Mouse (Mus musculus): ENCODE results near the gene Zswim8.

Gene Zswim8

GRCm38 (mm10) chr14:20674064-20674833, 33.1 kb upstream of the Zswim8 start, which contains the start of gene Sec24c:
Sec24c (plus strand) TSS chr14:20674308.
- peak; percentile 99 for DNase-seq (ENCODE audit: low read depth, low spot score)
- peaks cover 2% of the 10 kb centered on the region for H3K36me3 ChIP-seq (ENCODE audit: control insufficient read depth, insufficient read depth, low read length, poor library complexity, severe bottlenecking)
- no peaks in the 10 kb centered on the region for H3K27me3 ChIP-seq (ENCODE audit: control insufficient read depth, insufficient read depth, low read length, poor library complexity, severe bottlenecking)

GRCm38 (mm10) chr14:20677906-20678305, 29.4 kb upstream of the Zswim8 start:
- no peaks in the 10 kb centered on the region for H3K27me3 ChIP-seq (ENCODE audit: control insufficient read depth, insufficient read depth, low read length, poor library complexity, severe bottlenecking)
- peaks cover 16% of the 10 kb centered on the region for H3K36me3 ChIP-seq (ENCODE audit: control insufficient read depth, insufficient read depth, low read length, poor library complexity, severe bottlenecking)
- no peak for DNase-seq (ENCODE audit: low read depth, low spot score)

GRCm38 (mm10) chr14:20681742-20682141, 25.6 kb upstream of the Zswim8 start:
- no peak for DNase-seq (ENCODE audit: low read depth, low spot score)
- Histone ChIP-seq H3K36me3 (ENCODE audit: control insufficient read depth, insufficient read depth, low read length, poor library complexity, severe bottlenecking) (peaks cover 29% of the 10 kb centered on the region), H3K27me3 (ENCODE audit: control insufficient read depth, insufficient read depth, low read length, poor library complexity, severe bottlenecking) (no peaks in the 10 kb centered on the region)

DNA sequence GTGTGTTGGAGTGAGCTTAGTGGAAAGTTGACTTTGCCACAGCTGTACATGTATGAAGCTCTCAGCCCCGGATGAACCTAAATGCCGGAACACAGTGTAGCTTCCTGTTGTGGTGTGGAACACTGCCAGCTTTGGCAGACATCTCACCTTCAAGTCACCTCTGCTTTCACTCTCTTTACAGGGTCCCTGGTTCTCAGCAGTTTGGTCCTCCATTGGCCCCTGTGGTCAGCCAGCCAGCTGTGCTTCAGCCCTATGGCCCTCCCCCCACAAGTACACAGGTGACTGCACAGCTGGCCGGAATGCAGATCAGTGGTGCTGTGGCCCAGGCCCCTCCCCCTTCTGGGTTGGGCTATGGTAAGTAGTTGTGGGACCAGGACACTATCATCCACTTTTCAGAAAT, 24.9 kb upstream of the Zswim8 start:
- DNase-seq (ENCODE audit: low read depth, low spot score): peak; percentile 72
- Histone ChIP-seq H3K36me3 (ENCODE audit: control insufficient read depth, insufficient read depth, low read length, poor library complexity, severe bottlenecking) (peaks cover 34% of the 10 kb centered on the region), H3K27me3 (ENCODE audit: control insufficient read depth, insufficient read depth, low read length, poor library complexity, severe bottlenecking) (no peaks in the 10 kb centered on the region)

DNA sequence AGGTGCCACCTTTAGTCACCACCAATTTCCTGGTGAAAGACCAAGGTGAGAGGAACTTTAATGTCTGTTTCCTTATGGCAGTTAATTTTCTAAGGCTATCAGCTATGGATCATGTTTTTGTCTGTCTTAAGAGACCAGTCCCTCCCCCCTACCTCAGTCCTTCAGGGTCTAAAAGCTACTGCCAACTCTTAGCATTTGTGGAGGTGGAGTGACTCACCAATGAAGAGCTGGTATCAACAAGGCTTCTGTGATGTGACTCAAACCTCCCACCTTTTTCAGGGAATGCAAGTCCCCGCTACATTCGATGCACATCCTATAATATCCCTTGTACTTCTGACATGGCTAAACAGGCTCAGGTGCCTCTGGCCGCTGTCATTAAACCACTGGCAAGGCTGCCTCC, 20.8 kb upstream of the Zswim8 start:
- no peak for DNase-seq (ENCODE audit: low read depth, low spot score)
- Histone ChIP-seq H3K36me3 (ENCODE audit: control insufficient read depth, insufficient read depth, low read length, poor library complexity, severe bottlenecking) (peaks cover 32% of the 10 kb centered on the region), H3K27me3 (ENCODE audit: control insufficient read depth, insufficient read depth, low read length, poor library complexity, severe bottlenecking) (no peaks in the 10 kb centered on the region)

DNA sequence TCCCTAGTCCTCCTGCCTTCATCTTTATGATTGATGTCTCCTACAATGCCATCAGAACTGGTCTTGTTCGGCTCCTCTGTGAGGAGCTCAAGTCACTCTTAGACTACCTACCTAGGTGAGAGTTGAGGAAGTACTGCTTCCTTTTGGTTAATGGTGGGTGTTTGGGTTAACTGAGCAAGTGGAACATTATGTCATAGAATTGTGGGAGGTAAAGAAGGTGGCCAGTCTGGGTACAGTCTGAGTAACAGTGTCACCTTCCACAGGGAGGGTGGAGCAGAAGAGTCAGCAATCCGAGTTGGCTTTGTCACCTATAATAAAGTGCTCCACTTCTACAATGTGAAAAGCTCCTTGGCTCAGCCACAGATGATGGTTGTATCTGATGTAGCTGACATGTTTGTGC, 18.3 kb upstream of the Zswim8 start:
- peaks cover 27% of the 10 kb centered on the region for H3K36me3 ChIP-seq (ENCODE audit: control insufficient read depth, insufficient read depth, low read length, poor library complexity, severe bottlenecking)
- no peaks in the 10 kb centered on the region for H3K27me3 ChIP-seq (ENCODE audit: control insufficient read depth, insufficient read depth, low read length, poor library complexity, severe bottlenecking)
- DNase-seq (ENCODE audit: low read depth, low spot score): peak; percentile 24

GRCm38 (mm10) chr14:20691772-20692171, 15.6 kb upstream of the Zswim8 start:
- H3K36me3 ChIP-seq (ENCODE audit: control insufficient read depth, insufficient read depth, low read length, poor library complexity, severe bottlenecking): peaks cover 21% of the 10 kb centered on the region
- H3K27me3 ChIP-seq (ENCODE audit: control insufficient read depth, insufficient read depth, low read length, poor library complexity, severe bottlenecking): no peaks in the 10 kb centered on the region
- no peak for DNase-seq (ENCODE audit: low read depth, low spot score)

- Histone ChIP-seq H3K27me3 (ENCODE audit: control insufficient read depth, insufficient read depth, low read length, poor library complexity, severe bottlenecking) (no peaks in the 10 kb centered on the region), H3K36me3 (ENCODE audit: control insufficient read depth, insufficient read depth, low read length, poor library complexity, severe bottlenecking) (peaks cover 16% of the 10 kb centered on the region)
- DNase-seq (ENCODE audit: low read depth, low spot score): no peak
Measured at GRCm38 (mm10) chr14:20693589-20694101, 13.7 kb upstream of the Zswim8 start.

DNA sequence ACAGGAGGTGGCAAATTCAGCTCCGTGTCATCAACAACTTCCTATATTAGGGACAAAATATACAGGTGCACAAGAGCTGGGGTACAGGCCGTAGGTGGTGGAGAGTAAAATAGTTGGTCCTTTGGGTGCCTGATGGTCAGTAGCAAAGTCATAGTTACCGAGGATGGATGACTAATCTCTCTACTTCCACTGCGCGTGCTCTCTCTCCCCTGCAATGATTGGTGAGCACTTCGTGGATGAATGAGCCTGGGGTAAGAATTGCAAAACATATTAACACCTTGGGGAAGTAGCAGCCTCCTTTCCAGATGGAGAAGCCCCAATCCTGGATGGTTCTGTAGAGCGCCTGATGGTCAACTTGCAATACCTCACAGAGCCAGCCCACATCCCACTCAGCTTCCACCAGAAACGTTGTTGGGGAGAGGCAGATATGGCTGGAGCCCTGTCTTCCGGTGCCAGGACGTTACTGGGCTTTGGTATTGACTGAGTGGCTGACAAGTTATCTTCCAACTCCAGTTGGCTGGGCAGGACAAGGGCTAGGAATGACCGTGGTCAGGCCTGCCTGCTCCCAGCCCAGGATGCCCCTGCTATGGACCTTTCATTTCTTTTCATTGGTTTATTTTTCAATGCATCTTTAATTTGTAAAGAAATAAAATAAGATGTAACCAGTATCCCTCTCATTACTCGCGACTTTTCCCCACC, 13.0 kb upstream of the Zswim8 start:
- peak; percentile 21 for DNase-seq (ENCODE audit: low read depth, low spot score)
- Histone ChIP-seq H3K36me3 (ENCODE audit: control insufficient read depth, insufficient read depth, low read length, poor library complexity, severe bottlenecking) (peaks cover 14% of the 10 kb centered on the region), H3K27me3 (ENCODE audit: control insufficient read depth, insufficient read depth, low read length, poor library complexity, severe bottlenecking) (no peaks in the 10 kb centered on the region)

GRCm38 (mm10) chr14:20694884-20695760, 12.2 kb upstream of the Zswim8 start, which contains the start of gene Fut11:
Fut11 (plus strand) TSS chr14:20694968.
- peak; percentile 85 for DNase-seq (ENCODE audit: low read depth, low spot score)
- no peaks in the 10 kb centered on the region for H3K27me3 ChIP-seq (ENCODE audit: control insufficient read depth, insufficient read depth, low read length, poor library complexity, severe bottlenecking)
- H3K36me3 ChIP-seq (ENCODE audit: control insufficient read depth, insufficient read depth, low read length, poor library complexity, severe bottlenecking): peaks cover 12% of the 10 kb centered on the region

- Histone ChIP-seq H3K27me3 (ENCODE audit: control insufficient read depth, insufficient read depth, low read length, poor library complexity, severe bottlenecking) (no peaks in the 10 kb centered on the region), H3K36me3 (ENCODE audit: control insufficient read depth, insufficient read depth, low read length, poor library complexity, severe bottlenecking) (peaks cover 9% of the 10 kb centered on the region)
- no peak for DNase-seq (ENCODE audit: low read depth, low spot score)
Measured at GRCm38 (mm10) chr14:20695761-20696520, 11.4 kb upstream of the Zswim8 start.

DNA sequence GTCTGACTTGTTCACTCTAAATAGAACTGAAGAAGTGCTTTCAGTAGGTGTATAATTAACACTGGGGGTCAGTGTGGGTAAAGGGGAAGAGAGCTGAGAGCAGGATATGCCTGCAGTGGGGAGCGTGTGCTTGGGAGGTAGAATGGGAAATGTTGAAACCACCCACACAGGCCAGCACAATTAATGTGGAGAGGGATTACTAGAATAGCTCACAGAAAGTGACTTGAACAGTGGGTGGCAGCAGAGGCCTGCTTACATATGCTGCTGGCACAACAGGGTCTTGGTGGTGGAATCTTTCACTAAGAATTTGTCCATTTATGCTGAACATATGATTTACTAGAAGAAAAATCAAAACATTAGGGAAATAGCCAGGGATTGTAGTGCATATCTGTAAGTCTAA, 10.4 kb upstream of the Zswim8 start:
- Histone ChIP-seq H3K27me3 (ENCODE audit: control insufficient read depth, insufficient read depth, low read length, poor library complexity, severe bottlenecking) (no peaks in the 10 kb centered on the region), H3K36me3 (ENCODE audit: control insufficient read depth, insufficient read depth, low read length, poor library complexity, severe bottlenecking) (peaks cover 11% of the 10 kb centered on the region)
- DNase-seq (ENCODE audit: low read depth, low spot score): peak; percentile 58

DNA sequence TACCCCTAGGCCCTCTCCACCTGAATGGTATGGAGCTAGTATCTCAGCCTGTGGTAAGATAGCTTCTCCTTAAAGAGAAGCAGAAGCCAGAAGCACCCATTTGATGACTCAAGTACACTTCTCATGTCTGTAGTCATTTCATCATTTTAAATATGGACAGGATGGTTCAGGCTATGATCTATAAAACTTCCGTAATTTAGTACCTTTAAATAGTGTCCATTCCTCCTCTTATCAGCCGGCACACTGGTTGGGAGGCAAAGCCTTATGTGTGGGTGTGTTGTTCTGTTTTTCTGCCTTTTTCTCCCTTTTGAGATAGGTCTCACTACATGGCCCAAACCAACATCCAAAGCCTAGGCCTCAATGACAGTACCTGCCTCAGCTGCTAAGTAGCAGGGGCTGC, 8.8 kb upstream of the Zswim8 start:
- DNase-seq (ENCODE audit: low read depth, low spot score): no peak
- H3K27me3 ChIP-seq (ENCODE audit: control insufficient read depth, insufficient read depth, low read length, poor library complexity, severe bottlenecking): no peaks in the 10 kb centered on the region
- peaks cover 7% of the 10 kb centered on the region; the same call in 1 of the 2 replicates for H3K36me3 ChIP-seq (ENCODE audit: control insufficient read depth, insufficient read depth, low read length, poor library complexity, severe bottlenecking)

- no peak for DNase-seq (ENCODE audit: low read depth, low spot score)
- H3K36me3 ChIP-seq (ENCODE audit: control insufficient read depth, insufficient read depth, low read length, poor library complexity, severe bottlenecking): peaks cover 10% of the 10 kb centered on the region; the same call in 1 of the 2 replicates
- H3K27me3 ChIP-seq (ENCODE audit: control insufficient read depth, insufficient read depth, low read length, poor library complexity, severe bottlenecking): no peaks in the 10 kb centered on the region
Measured at GRCm38 (mm10) chr14:20700362-20700761, 7.0 kb upstream of the Zswim8 start.

Data from splenic B cell, adult 2 months (primary cell).